Mouse (Mus musculus): ENCODE results near the gene Tcf25.

DNA sequence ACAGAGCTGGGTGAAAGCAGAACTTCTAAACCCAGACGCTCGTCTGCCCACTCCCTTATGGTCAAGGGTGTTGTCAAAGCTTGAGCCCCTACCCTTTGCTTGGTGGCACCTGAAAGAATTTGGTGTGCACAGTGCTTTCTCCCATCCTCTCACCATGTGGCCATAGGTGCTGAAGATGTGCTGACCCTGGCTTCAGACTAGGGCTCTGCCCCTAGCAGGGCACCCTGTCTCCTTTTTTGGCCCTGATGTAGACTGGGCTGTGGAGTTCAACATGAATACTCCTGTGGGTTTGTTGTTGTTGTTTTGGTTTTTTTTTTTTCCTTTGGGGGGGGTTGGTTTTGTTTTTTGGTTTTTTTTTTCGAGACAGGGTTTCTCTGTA lies 49.2 kb downstream of the Tcf25 start:
- TF ChIP-seq GATA1 (IDR thresholded peaks at IDR 0.05; ENCODE audit: low read length), result no peak
- no peak for TF ChIP-seq TAL1 (IDR thresholded peaks at IDR 0.05; ENCODE audit: low read length)

All from erythroblast, embryonic 14.5 days (primary cell).